14 mouse cellular contexts compared by ENCODE assay signal in the genomic region with DNA sequence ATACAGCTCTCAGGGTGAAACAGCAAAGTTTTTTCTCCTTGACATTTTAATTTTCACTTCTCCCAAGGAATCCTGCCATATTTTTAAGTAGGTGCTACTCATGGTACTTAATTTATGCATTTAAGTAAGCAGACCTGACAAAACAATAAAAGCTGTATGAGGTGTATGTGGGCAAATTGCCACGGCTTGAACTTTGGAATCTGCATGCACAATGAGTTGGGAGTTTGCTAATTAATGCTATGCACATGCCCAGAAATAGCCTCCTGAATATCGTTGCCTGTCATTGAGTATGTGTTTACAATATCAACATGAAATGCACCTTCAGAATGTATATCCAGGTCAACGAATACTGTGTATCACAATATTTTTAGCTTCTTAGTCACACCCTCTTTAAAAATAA.
"Had no signal": no experiment of that assay in that cellular context is flagged by ENCODE, and none has a peak within 500 bp of the region (broad histone marks: within the 10 kb centered on the region; RNA-seq: fewer than 3 reads in every experiment).

No protein-coding gene starts in this region.

- H3K4me3 ChIP-seq: megakaryocyte, embryonic 14.5 days; midbrain, embryonic 13.5 days; midbrain, embryonic 15.5 days; neural tube, embryonic 12.5 days; stomach, embryonic 15.5 days had no signal

- H3K4me2 ChIP-seq: lung, embryonic 14.5 days; midbrain, embryonic 11.5 days; midbrain, embryonic 13.5 days; midbrain, embryonic 15.5 days; neural tube, embryonic 12.5 days; stomach, embryonic 15.5 days had no signal

- H3K27ac ChIP-seq: midbrain, embryonic 13.5 days; midbrain, embryonic 15.5 days; neural tube, embryonic 12.5 days; stomach, embryonic 15.5 days; stomach, postnatal 0 days had no signal

- DNase-seq: lung, embryonic 14.5 days; lung, postnatal 10 days; lung, postnatal 4 days; right cerebral cortex, postnatal 14 days; thymus, adult 2 months; thymus, postnatal 25 days; thymus, postnatal 4 days had no signal

- H3K9me3 ChIP-seq: midbrain, embryonic 13.5 days; midbrain, embryonic 15.5 days; neural tube, embryonic 12.5 days; stomach, embryonic 15.5 days had no signal

- H3K27me3 ChIP-seq: megakaryocyte, embryonic 14.5 days; midbrain, embryonic 13.5 days; midbrain, embryonic 15.5 days; neural tube, embryonic 12.5 days; stomach, embryonic 15.5 days had no signal

- H3K4me1 ChIP-seq: megakaryocyte, embryonic 14.5 days; midbrain, embryonic 13.5 days; midbrain, embryonic 15.5 days; neural tube, embryonic 12.5 days; stomach, embryonic 15.5 days had no signal

- ATAC-seq: midbrain, embryonic 13.5 days; midbrain, embryonic 15.5 days had no signal

- H3K36me3 ChIP-seq: midbrain, embryonic 13.5 days; midbrain, embryonic 15.5 days; neural tube, embryonic 12.5 days; stomach, embryonic 15.5 days had no signal

- H3K9ac ChIP-seq: lung, embryonic 14.5 days; midbrain, embryonic 13.5 days; midbrain, embryonic 15.5 days; neural tube, embryonic 12.5 days; stomach, embryonic 15.5 days had no signal
